Mouse (Mus musculus) liver, embryonic 12.5 days (tissue): ENCODE data around the gene Dpm3. TPM values are rescaled to one million over a fixed set of nuclear protein-coding genes. Genes with fewer than 3 reads are reported as not detected.
A peak's percentile ranks its signal among the peaks of the same experiment; 100 is the strongest.

Experiments used
- ATAC-seq: fragments of 200-750 bp; cut with Nextera tagmentation; 2 replicates; pipeline ENCODE4 v1.8.0; 2017; ENCODE audit warnings: moderate number of reproducible peaks, mild to moderate bottlenecking, moderate library complexity
- H3K27ac ChIP-seq: fragments of 300-500 bp; sonication (generic); 2 replicates; pipeline ENCODE4 v1.5.1; 2016; ENCODE audit warnings: mild to moderate bottlenecking
- H3K27me3 ChIP-seq: fragments of 300-500 bp; sonication (generic); replicated peaks from 2 replicates; pipeline ENCODE4 v1.6.1; 2016; ENCODE audit warnings: mild to moderate bottlenecking, moderate library complexity
- H3K36me3 ChIP-seq: fragments of 300-500 bp; sonication (generic); 2 replicates; pipeline ENCODE4 v1.6.1; 2016; ENCODE audit warnings: mild to moderate bottlenecking, moderate library complexity
- H3K4me1 ChIP-seq: fragments of 300-500 bp; sonication (generic); 2 replicates; pipeline ENCODE4 v1.6.1; 2016
- H3K4me2 ChIP-seq: fragments of 300-500 bp; sonication (generic); 2 replicates; pipeline ENCODE4 v1.6.1; 2016; ENCODE audit warnings: mild to moderate bottlenecking, moderate library complexity
- H3K4me3 ChIP-seq: fragments of 300-500 bp; sonication (generic); 2 replicates; pipeline ENCODE4 v1.5.1; 2016; ENCODE audit warnings: mild to moderate bottlenecking, moderate library complexity
- H3K9ac ChIP-seq: fragments of 300-500 bp; sonication (generic); 2 replicates; pipeline ENCODE4 v1.6.1; 2016; ENCODE audit warnings: mild to moderate bottlenecking, moderate library complexity
- H3K9me3 ChIP-seq: fragments of 300-500 bp; sonication (generic); replicated peaks from 2 replicates; pipeline ENCODE4 v1.6.1; 2016; ENCODE audit warnings: mild to moderate bottlenecking, moderate library complexity
- WGBS: fragments of 180-500 bp; shearing (Covaris S2); methylation state at CpG from one replicate; pipeline ENCODE4 v1.1.7; 2016; ENCODE audit not compliant: insufficient replicate concordance; 5-methylcytosine and 5-hydroxymethylcytosine counted together
- polyA plus RNA-seq: library from polyadenylated mRNA; unstranded; fragments of >200 nt; fragmentation: Nextera tagmentation; extraction: Ambion mirVana; gene quantifications from 2 replicates; pipeline ENCODE4 v1.2.1, GENCODE M21; 2016

Dpm3 gene
- polyA plus RNA-seq, 1 experiment from 2014 or later: 73.6 TPM

DNA sequence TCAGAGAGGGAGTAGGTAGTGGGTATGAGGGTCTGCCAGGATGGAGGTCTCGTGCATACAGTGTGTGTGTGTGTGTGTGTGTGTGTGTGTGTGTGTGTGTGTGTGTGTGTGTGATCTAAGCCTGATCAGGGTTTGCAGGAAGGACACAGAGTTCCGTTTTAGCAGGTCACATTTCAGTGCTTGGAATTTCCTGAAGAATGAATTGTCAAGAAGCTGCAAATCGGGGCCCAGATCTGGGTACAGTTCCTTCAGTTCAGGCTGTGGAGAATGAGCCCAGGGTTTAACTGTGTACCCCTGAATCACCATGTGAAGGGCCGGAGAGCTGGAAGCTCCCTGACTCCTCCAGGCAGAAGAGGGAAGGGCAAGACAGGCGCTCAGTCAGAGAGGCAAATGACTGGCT is 28.1 kb downstream of the Dpm3 start:
- ATAC-seq: no peak
- H3K9ac ChIP-seq: no peak overlapping the region
- no peak overlapping the region for H3K4me2 ChIP-seq
- WGBS: 33% methylated on average over 5 of the region's 5 CpGs
- peaks cover 11% of the 10 kb centered on the region for H3K4me1 ChIP-seq
- H3K27ac ChIP-seq: no peak overlapping the region
- H3K27me3 ChIP-seq: peaks cover 51% of the 10 kb centered on the region
- no peak overlapping the region for H3K4me3 ChIP-seq
- H3K36me3 ChIP-seq: no peaks in the 10 kb centered on the region
- no peaks in the 10 kb centered on the region for H3K9me3 ChIP-seq

GRCm38 (mm10) chr3:89288503-89288928 is 29.4 kb downstream of the Dpm3 start:
- ATAC-seq: no peak
- H3K4me1 ChIP-seq: peaks cover 16% of the 10 kb centered on the region

DNA sequence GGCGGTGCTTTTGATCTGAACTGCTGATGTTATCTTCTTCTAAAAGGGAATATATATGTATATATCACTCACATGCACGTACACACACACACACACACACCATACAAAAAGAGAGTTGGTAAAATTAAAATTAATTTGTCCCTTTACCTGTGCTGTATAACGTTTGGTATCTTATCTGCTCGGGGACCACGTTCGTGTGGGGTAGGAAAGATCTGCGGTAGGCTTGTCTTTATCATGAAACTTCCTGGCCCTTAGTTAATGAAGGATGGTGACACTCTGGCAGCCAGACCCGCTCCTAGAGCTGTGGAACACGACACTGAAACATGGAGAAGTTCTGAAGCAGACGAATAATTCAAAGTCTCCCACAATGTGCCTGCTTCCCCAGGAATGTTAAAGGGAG is 32.7 kb downstream of the Dpm3 start:
- no peak overlapping the region for H3K27ac ChIP-seq

More at GRCm38 (mm10) chr3:89288503-89288928, 29.4 kb downstream of the Dpm3 start:
- Histone ChIP-seq H3K27ac (no peak overlapping the region), H3K36me3 (no peaks in the 10 kb centered on the region), H3K4me2 (no peak overlapping the region), H3K9ac (no peak overlapping the region), H3K27me3 (peaks cover 43% of the 10 kb centered on the region), H3K4me3 (no peak overlapping the region), H3K9me3 (no peaks in the 10 kb centered on the region)
- WGBS: 31% methylated on average over 7 of the region's 7 CpGs

GRCm38 (mm10) chr3:89292303-89292702 is 33.1 kb downstream of the Dpm3 start:
- no peaks in the 10 kb centered on the region for H3K9me3 ChIP-seq
- no peak for ATAC-seq
- no peak overlapping the region for H3K27ac ChIP-seq
- peaks cover 16% of the 10 kb centered on the region for H3K4me1 ChIP-seq
- no peaks in the 10 kb centered on the region for H3K36me3 ChIP-seq
- H3K27me3 ChIP-seq: peaks cover 24% of the 10 kb centered on the region
- 61% methylated on average over 5 of the region's 5 CpGs for WGBS
- no peak overlapping the region for H3K9ac ChIP-seq
- no peak overlapping the region for H3K4me3 ChIP-seq
- no peak overlapping the region for H3K4me2 ChIP-seq

More for the DNA sequence above, 32.7 kb downstream of the Dpm3 start:
- H3K4me3 ChIP-seq: no peak overlapping the region
- no peaks in the 10 kb centered on the region for H3K36me3 ChIP-seq
- peaks cover 16% of the 10 kb centered on the region for H3K4me1 ChIP-seq
- no peak overlapping the region for H3K9ac ChIP-seq
- peaks cover 24% of the 10 kb centered on the region for H3K27me3 ChIP-seq
- no peak overlapping the region for H3K4me2 ChIP-seq
- H3K9me3 ChIP-seq: no peaks in the 10 kb centered on the region
- WGBS: 29% methylated on average over 10 of the region's 10 CpGs
- no peak for ATAC-seq

DNA sequence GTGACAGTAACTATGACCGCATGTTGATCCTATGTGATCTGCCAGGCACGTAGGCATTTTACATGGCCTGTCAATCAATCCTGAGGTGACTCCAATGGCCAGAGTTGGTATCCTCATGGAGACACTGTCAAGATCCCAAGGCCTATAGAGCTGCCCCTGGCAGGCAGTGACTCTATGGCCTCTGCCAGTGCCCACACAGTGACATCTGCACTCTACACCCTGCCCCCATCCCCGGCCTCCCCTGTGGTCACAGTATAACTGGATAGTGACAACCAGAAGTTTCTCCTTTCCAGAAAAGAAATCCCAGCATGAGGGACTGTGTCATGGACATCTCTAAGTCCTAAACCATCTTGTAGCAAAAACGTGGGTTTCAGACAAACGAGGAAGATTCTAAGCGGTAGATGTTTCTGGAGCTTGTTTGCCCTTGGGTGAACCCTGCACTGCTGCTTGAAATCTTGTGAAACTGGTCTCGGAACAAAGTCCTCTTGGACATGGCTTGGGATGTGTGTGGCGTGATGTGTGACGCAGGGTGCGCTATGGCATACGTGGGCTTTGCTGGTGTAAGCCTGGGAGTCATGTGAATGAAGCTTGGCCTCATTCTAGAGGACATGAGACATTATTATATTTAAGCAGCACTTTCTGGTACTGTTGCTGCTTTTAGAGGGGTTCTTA is 34.2 kb downstream of the Dpm3 start:
- Histone ChIP-seq H3K27ac (no peak overlapping the region), H3K4me1 (peaks cover 15% of the 10 kb centered on the region), H3K27me3 (peaks cover 21% of the 10 kb centered on the region), H3K9me3 (no peaks in the 10 kb centered on the region), H3K36me3 (no peaks in the 10 kb centered on the region), H3K4me3 (no peak overlapping the region), H3K9ac (no peak overlapping the region), H3K4me2 (no peak overlapping the region)
- 77% methylated on average over 11 of the region's 11 CpGs for WGBS
- ATAC-seq: no peak

- ATAC-seq: no peak
- 65% methylated on average over 5 of the region's 5 CpGs for WGBS
- H3K9ac ChIP-seq: no peak overlapping the region
- H3K4me2 ChIP-seq: no peak overlapping the region
- H3K4me1 ChIP-seq: peaks cover 10% of the 10 kb centered on the region
- no peak overlapping the region for H3K4me3 ChIP-seq
- H3K9me3 ChIP-seq: no peaks in the 10 kb centered on the region
- H3K27ac ChIP-seq: no peak overlapping the region
- H3K27me3 ChIP-seq: peaks cover 21% of the 10 kb centered on the region
- H3K36me3 ChIP-seq: no peaks in the 10 kb centered on the region
These were observed 35.0 kb downstream of the Dpm3 start for GRCm38 (mm10) chr3:89294195-89294594.

DNA sequence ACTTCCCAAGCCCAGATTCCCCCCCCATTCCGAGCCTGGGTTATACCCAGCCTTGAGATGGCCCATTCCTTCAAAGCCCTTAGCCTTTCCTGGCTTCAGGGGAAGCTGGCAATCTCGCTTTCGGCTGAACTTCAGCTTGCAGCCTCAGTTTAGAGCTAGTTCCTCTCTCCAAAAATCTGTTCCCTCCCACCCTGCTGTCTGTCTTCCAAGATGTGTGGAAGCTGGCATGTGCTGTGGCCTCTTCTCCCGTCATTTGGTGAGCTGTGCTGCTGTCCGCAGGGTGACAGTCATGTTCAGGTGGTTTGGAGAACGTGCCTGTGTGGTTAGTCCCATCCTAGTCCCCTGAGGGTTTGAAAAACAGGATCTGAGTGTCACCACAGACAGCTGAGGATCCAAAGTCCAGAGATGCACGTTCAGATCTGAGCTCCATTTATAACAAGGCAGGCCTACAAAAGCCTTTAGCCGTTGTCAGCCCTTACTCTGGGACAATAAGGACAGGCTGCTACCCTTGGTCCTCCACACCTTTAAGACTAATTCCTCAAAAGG is 36.6 kb downstream of the Dpm3 start:
- WGBS: 49% methylated on average over 8 of the region's 8 CpGs
- no peak for ATAC-seq

GRCm38 (mm10) chr3:89296761-89297396 is 37.7 kb downstream of the Dpm3 start:
- Histone ChIP-seq H3K27me3 (peaks cover 46% of the 10 kb centered on the region), H3K4me2 (no peak overlapping the region), H3K36me3 (no peaks in the 10 kb centered on the region), H3K9ac (no peak overlapping the region), H3K9me3 (no peaks in the 10 kb centered on the region), H3K4me1 (peaks cover 9% of the 10 kb centered on the region), H3K4me3 (no peak overlapping the region), H3K27ac (no peak overlapping the region)
- 72% methylated on average over 11 of the region's 11 CpGs for WGBS
- no peak for ATAC-seq

More for the DNA sequence above, 36.6 kb downstream of the Dpm3 start:
- peaks cover 10% of the 10 kb centered on the region for H3K4me1 ChIP-seq
- no peak overlapping the region for H3K27ac ChIP-seq
- H3K4me2 ChIP-seq: no peak overlapping the region
- no peak overlapping the region for H3K4me3 ChIP-seq
- peaks cover 36% of the 10 kb centered on the region for H3K27me3 ChIP-seq
- H3K36me3 ChIP-seq: no peaks in the 10 kb centered on the region
- H3K9ac ChIP-seq: no peak overlapping the region
- no peaks in the 10 kb centered on the region for H3K9me3 ChIP-seq

DNA sequence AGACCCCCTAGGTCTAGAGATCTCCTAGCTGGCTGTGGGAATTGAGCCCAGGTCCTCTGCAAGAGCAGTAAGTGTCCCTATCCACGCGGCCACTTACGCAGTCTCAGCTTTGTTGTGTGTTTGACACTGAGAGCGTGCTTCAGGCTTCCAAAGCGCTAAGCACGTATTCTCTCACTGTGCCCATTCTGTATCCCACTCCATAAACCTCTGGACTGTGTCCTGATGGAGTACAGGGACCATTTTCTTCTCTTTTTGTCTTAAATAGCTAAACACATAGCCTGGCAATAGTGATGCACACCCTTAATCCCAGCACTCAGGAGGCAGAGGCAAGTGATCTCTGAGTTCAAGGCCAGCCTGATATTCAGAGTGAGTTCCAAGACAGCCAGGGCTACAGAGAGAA is 39.8 kb downstream of the Dpm3 start:
- Histone ChIP-seq H3K4me2 (no peak overlapping the region; the same call in 1 of the 2 replicates), H3K36me3 (no peaks in the 10 kb centered on the region), H3K27me3 (peaks cover 53% of the 10 kb centered on the region), H3K27ac (no peak overlapping the region), H3K9me3 (no peaks in the 10 kb centered on the region), H3K9ac (no peak overlapping the region), H3K4me3 (no peak overlapping the region), H3K4me1 (no peaks in the 10 kb centered on the region)
- 73% methylated on average over 6 of the region's 6 CpGs for WGBS
- no peak for ATAC-seq

DNA sequence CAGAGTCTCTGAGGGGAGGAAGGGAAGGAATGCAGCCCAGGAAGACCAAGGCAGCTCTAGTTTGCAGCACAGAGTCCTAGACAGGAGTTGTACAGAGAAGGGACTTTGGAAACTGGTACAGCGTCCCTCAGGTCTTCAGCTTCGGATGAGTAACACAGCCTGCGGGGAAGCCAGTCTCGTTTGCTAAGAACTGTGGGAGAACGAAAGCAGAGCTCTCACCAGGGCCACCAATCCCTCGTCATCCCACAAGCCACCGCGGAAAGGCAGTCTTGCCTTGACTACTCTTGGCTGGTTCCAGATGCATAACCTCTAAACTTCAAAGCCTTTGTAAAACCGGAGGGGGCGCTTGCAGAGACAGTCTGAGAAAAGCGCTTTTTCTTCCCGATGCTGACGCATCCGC is 40.3 kb downstream of the Dpm3 start:
- Histone ChIP-seq H3K36me3 (no peaks in the 10 kb centered on the region), H3K9me3 (no peaks in the 10 kb centered on the region), H3K4me1 (no peaks in the 10 kb centered on the region), H3K9ac (no peak overlapping the region), H3K27ac (no peak overlapping the region), H3K4me2 (peak overlapping the region; percentile 49), H3K27me3 (peaks cover 57% of the 10 kb centered on the region), H3K4me3 (peak overlapping the region; percentile 6)
- 5% methylated on average over 14 of the region's 14 CpGs for WGBS
- ATAC-seq: no peak

DNA sequence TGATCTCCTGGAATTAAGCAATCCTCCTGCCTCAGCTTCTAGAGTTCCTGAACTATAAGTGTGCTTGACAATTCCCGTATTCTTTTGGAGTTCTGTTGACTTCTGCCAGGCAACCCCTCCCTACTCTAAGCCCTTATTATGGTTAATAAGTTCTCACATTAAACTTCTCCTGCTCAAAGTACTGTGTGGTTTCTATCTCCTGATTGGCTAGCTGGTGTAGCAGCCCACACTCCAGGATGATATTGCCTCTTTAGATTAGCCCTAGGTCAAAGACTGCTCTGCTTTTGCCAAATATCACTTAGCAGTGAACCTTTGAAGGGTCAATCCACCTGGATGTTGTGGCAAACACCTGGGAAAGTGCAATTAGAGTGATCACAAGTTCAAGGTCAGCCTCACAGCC is 40.9 kb downstream of the Dpm3 start:
- H3K27ac ChIP-seq: no peak overlapping the region
- H3K9ac ChIP-seq: no peak overlapping the region
- no peaks in the 10 kb centered on the region for H3K36me3 ChIP-seq
- no peaks in the 10 kb centered on the region for H3K4me1 ChIP-seq
- H3K4me2 ChIP-seq: peak overlapping the region; percentile 49; the same call in 1 of the 2 replicates
- H3K27me3 ChIP-seq: peaks cover 62% of the 10 kb centered on the region
- WGBS: 35% methylated on average over 1 of the region's 1 CpGs
- ATAC-seq: no peak
- H3K4me3 ChIP-seq: no peak overlapping the region
- H3K9me3 ChIP-seq: no peaks in the 10 kb centered on the region

GRCm38 (mm10) chr3:89300514-89300913 is 41.4 kb downstream of the Dpm3 start:
- H3K9ac ChIP-seq: no peak overlapping the region
- no peak overlapping the region for H3K4me2 ChIP-seq
- ATAC-seq: no peak
- H3K4me1 ChIP-seq: no peaks in the 10 kb centered on the region
- H3K27me3 ChIP-seq: peaks cover 62% of the 10 kb centered on the region
- WGBS: 45% methylated on average over 2 of the region's 2 CpGs
- no peaks in the 10 kb centered on the region for H3K36me3 ChIP-seq
- no peak overlapping the region for H3K27ac ChIP-seq
- H3K9me3 ChIP-seq: no peaks in the 10 kb centered on the region
- H3K4me3 ChIP-seq: no peak overlapping the region
